17 mouse cellular contexts compared by ENCODE assay signal in the genomic region with DNA sequence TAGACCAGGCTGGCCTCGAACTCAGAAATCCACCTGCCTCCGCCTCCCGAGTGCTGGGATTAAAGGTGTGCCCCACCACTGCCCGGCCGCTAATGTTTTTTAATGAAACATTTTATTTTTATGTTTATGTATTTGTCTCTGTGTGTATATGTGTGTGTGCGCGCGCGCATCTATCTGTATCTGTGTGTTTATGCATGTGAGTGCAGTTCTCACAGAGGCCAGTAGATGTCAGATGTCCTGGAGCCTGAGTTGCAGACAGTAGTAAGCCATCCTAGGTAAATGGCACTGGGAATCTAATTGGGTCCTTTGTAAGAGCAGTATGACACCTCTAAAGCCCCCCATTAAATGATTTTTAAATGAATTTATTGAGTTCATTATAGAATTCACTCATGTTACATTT.
A peak's percentile ranks its signal among the peaks of the same experiment; 100 is the strongest.
DNase-seq lines count a peak whose midpoint lies in the region; ATAC-seq and TF ChIP-seq lines count a peak whose summit lies in the region.
"Had no signal": no experiment of that assay in that cellular context is flagged by ENCODE, and none has a peak within 500 bp of the region (broad histone marks: within the 10 kb centered on the region; RNA-seq: fewer than 3 reads in every experiment).

No protein-coding gene starts in this region.

- no peak overlapping the region for H3K4me2 ChIP-seq in forebrain, postnatal 0 days (ENCODE audit: low read depth)
- H3K4me2 ChIP-seq in forebrain, embryonic 16.5 days (ENCODE audit: low read length) = no peak overlapping the region
- H3K4me2 ChIP-seq: hindbrain, embryonic 14.5 days; midbrain, embryonic 13.5 days had no signal

- no peaks in the 10 kb centered on the region for H3K9me3 ChIP-seq in forebrain, postnatal 0 days (ENCODE audit: low read length)
- H3K9me3 ChIP-seq in forebrain, embryonic 16.5 days (ENCODE audit: control insufficient read depth, low read length) = no peaks in the 10 kb centered on the region
- peaks cover 2% of the 10 kb centered on the region; the same call in 1 of the 2 replicates for H3K9me3 ChIP-seq in G1E (replicated peaks)

- H3K4me1 ChIP-seq in forebrain, postnatal 0 days (ENCODE audit: insufficient read depth) = no peaks in the 10 kb centered on the region
- H3K4me1 ChIP-seq in forebrain, embryonic 16.5 days (replicated peaks; ENCODE audit: control insufficient read depth, insufficient read depth, low read length) = no peaks in the 10 kb centered on the region
- no peaks in the 10 kb centered on the region for H3K4me1 ChIP-seq in G1E (ENCODE audit: insufficient read depth, low read depth, low read length)
- H3K4me1 ChIP-seq: forebrain, embryonic 10.5 days; midbrain, embryonic 13.5 days had no signal

- no peaks in the 10 kb centered on the region for H3K27me3 ChIP-seq in forebrain, postnatal 0 days (ENCODE audit: insufficient read depth, low read length)
- H3K27me3 ChIP-seq in forebrain, embryonic 16.5 days (replicated peaks; ENCODE audit: control insufficient read depth, insufficient read depth, low read length) = no peaks in the 10 kb centered on the region
- peaks cover 3% of the 10 kb centered on the region for H3K27me3 ChIP-seq in G1E (ENCODE audit: insufficient read depth, low read length)
- H3K27me3 ChIP-seq: midbrain, embryonic 13.5 days had no signal

- peaks cover 20% of the 10 kb centered on the region for H3K36me3 ChIP-seq in forebrain, postnatal 0 days (ENCODE audit: insufficient read depth)
- peaks cover 26% of the 10 kb centered on the region for H3K36me3 ChIP-seq in forebrain, embryonic 16.5 days (ENCODE audit: control insufficient read depth, insufficient read depth)
- no peaks in the 10 kb centered on the region for H3K36me3 ChIP-seq in G1E (replicated peaks)

- no peak for ATAC-seq in forebrain, postnatal 0 days
- ATAC-seq in forebrain, embryonic 16.5 days = no peak
- no peak for ATAC-seq in G1E (ENCODE audit: extremely low read depth, insufficient number of reproducible peaks, low FRiP score, poor library complexity, severe bottlenecking)
- ATAC-seq: midbrain, embryonic 13.5 days had no signal

- H3K27ac ChIP-seq in forebrain, postnatal 0 days (ENCODE audit: low read depth, low read length) = no peak overlapping the region
- no peak overlapping the region for H3K27ac ChIP-seq in forebrain, embryonic 16.5 days (ENCODE audit: low read length)
- no peak overlapping the region for H3K27ac ChIP-seq in left cerebral cortex, adult 2 months
- H3K27ac ChIP-seq: forebrain, embryonic 10.5 days; hindbrain, embryonic 14.5 days; midbrain, embryonic 13.5 days had no signal

- peak; percentile 33 for TF ChIP-seq CTCF in forebrain, postnatal 0 days (IDR thresholded peaks at IDR 0.05; ENCODE audit: low read depth)
- TF ChIP-seq CTCF in left cerebral cortex, adult 2 months (IDR thresholded peaks at IDR 0.05) = peak; percentile 18
- TF ChIP-seq CTCF in G1E (IDR thresholded peaks at IDR 0.05; ENCODE audit: low read depth, low read length) = peak; percentile 12; the same call in 1 of the 2 replicates

- no peak overlapping the region for H3K9ac ChIP-seq in forebrain, postnatal 0 days
- H3K9ac ChIP-seq in forebrain, embryonic 16.5 days (replicated peaks; ENCODE audit: low read depth, low read length) = no peak overlapping the region
- H3K9ac ChIP-seq: hindbrain, embryonic 14.5 days; midbrain, embryonic 13.5 days had no signal

- DNase-seq in forebrain, postnatal 0 days = no peak
- DNase-seq in left cerebral cortex, adult 2 months (ENCODE audit: extremely low spot score in 1 of 2, low spot score in 2 of 2) = no peak
- DNase-seq in left cerebral cortex, postnatal 36 days (ENCODE audit: low spot score in 2 of 2) = no peak
- DNase-seq in 3T3-L1 (ENCODE audit: low read depth, low spot score) = peak; percentile 21
- no peak for DNase-seq in G1E (ENCODE audit: low spot score)
- no peak for DNase-seq in adipocyte (ENCODE audit: low spot score)
- no peak for DNase-seq in left cerebral cortex, postnatal 14 days (ENCODE audit: low spot score in 2 of 2)
- DNase-seq: adrenal gland, adult 8-10 months; cerebellum, adult 18-20 months; heart, adult 18-20 months; liver; lung, postnatal 4 days; right cerebral cortex, postnatal 25 days had no signal

- WGBS in forebrain, postnatal 0 days = 99% methylated on average over 9 of the region's 9 CpGs
- WGBS in forebrain, embryonic 16.5 days = 97% methylated on average over 9 of the region's 9 CpGs

- intact Hi-C loops in left cerebral cortex, adult 2 months (cut with DNase I) = no loop called here
- intact Hi-C loops in left cerebral cortex, postnatal 36 days (cut with DNase I) = no loop called here
- intact Hi-C loops in left cerebral cortex, postnatal 14 days (cut with DNase I) = no loop called here

- H3K4me3 ChIP-seq in forebrain, postnatal 0 days (ENCODE audit: low read depth, low read length) = no peak overlapping the region
- H3K4me3 ChIP-seq in forebrain, embryonic 16.5 days (replicated peaks; ENCODE audit: low read length) = no peak overlapping the region
- H3K4me3 ChIP-seq in left cerebral cortex, adult 2 months = no peak overlapping the region
- no peak overlapping the region for H3K4me3 ChIP-seq in G1E (ENCODE audit: low read depth, low read length)
- H3K4me3 ChIP-seq: forebrain, embryonic 10.5 days; midbrain, embryonic 13.5 days had no signal
